Mouse (Mus musculus) brain, embryonic 14.5 days (tissue): ENCODE results near the gene Ubfd1.

Experiments used
- CTCF ChIP-seq: fragments of 200-500 bp; IDR thresholded peaks from 2 replicates; pipeline ENCODE4 v1.5.1; 2012; ENCODE audit warnings: inconsistent platforms, mild to moderate bottlenecking, moderate library complexity, borderline replicate concordance; ENCODE audit not compliant: insufficient read depth, insufficient read length; ENCODE audit errors: extremely low read depth
- POLR2A ChIP-seq: fragments of 200-500 bp; IDR thresholded peaks from 2 replicates; pipeline ENCODE4 v1.6.1; 2012; ENCODE audit warnings: mild to moderate bottlenecking, inconsistent platforms, borderline replicate concordance; ENCODE audit not compliant: poor library complexity, insufficient read depth, insufficient read length, severe bottlenecking; ENCODE audit errors: extremely low read depth

GRCm38 (mm10) chr7:122045181-122045634, 21.8 kb upstream of the Ubfd1 start:
- TF ChIP-seq CTCF (no peak), POLR2A (no peak)
